Mouse (Mus musculus) liver, postnatal 0 days (tissue): Measurements from ENCODE around the gene Tex101.

Experiments used
- CTCF ChIP-seq: sonication (generic); IDR thresholded peaks from 2 replicates; pipeline ENCODE4 v1.5.1; 2016; ENCODE audit warnings: antibody characterized with exemption, low read depth
- EP300 ChIP-seq: IDR thresholded peaks from 2 replicates; pipeline ENCODE4 v1.6.1; 2016; ENCODE audit warnings: antibody characterized with exemption, low read depth, mild to moderate bottlenecking

GRCm38 (mm10) chr7:24676575-24676974 lies at the start of gene Tex101:
- TF ChIP-seq EP300 (no peak), CTCF (no peak)
